Mouse (Mus musculus) forebrain, embryonic 11.5 days (tissue): Measurements from ENCODE around the gene Kif3b. TPM values are rescaled to one million over a fixed set of nuclear protein-coding genes. Genes with fewer than 3 reads are reported as not detected.

ENCODE experiments used
- ATAC-seq: fragments of 200-750 bp; cut with Nextera tagmentation; replicated peaks from 2 replicates; pipeline ENCODE4 v1.8.0; 2017; ENCODE audit warnings: moderate TSS enrichment; ENCODE audit not compliant: low FRiP score
- DNase-seq: peaks from one replicate; pipeline ENCODE4 v3.0.0-alpha.2; 2017; ENCODE audit warnings: low spot score
- H3K27ac ChIP-seq: fragments of 300-500 bp; sonication (generic); 2 replicates; pipeline ENCODE4 v1.5.1; 2014; ENCODE audit warnings: low read depth, low read length
- H3K27me3 ChIP-seq: fragments of 300-500 bp; sonication (generic); 2 replicates; pipeline ENCODE4 v1.6.1; 2014; ENCODE audit warnings: mild to moderate bottlenecking, low read length, mixed read lengths; ENCODE audit not compliant: control insufficient read depth, insufficient read depth
- H3K36me3 ChIP-seq: fragments of 300-500 bp; sonication (generic); 2 replicates; pipeline ENCODE4 v1.6.1; 2014; ENCODE audit warnings: mild to moderate bottlenecking, low read length, moderate library complexity, mixed read lengths; ENCODE audit not compliant: control insufficient read depth, insufficient read depth
- H3K4me1 ChIP-seq: fragments of 300-500 bp; sonication (generic); replicated peaks from 2 replicates; pipeline ENCODE4 v1.6.1; 2014; ENCODE audit warnings: low read length, mixed read lengths; ENCODE audit not compliant: control insufficient read depth, insufficient read depth
- H3K4me2 ChIP-seq: fragments of 300-500 bp; sonication (generic); 2 replicates; pipeline ENCODE4 v1.6.1; 2014; ENCODE audit warnings: low read depth, mild to moderate bottlenecking, low read length, moderate library complexity, mixed read lengths; ENCODE audit not compliant: severe bottlenecking
- H3K4me3 ChIP-seq: fragments of 300-500 bp; sonication (generic); 2 replicates; pipeline ENCODE4 v1.5.1; 2014; ENCODE audit warnings: low read depth, low read length
- H3K9ac ChIP-seq: fragments of 300-500 bp; sonication (generic); 2 replicates; pipeline ENCODE4 v1.6.1; 2014; ENCODE audit warnings: low read length
- H3K9me3 ChIP-seq: fragments of 300-500 bp; sonication (generic); 2 replicates; pipeline ENCODE4 v1.6.1; 2016; ENCODE audit warnings: low read length, mixed read lengths; ENCODE audit not compliant: control insufficient read depth
- WGBS: fragments of 180-500 bp; shearing (Covaris S2); extraction: QIAGEN DNeasy Blood & Tissue Kit; methylation state at CpG from one replicate; pipeline ENCODE4 v1.1.7; 2014; 5-methylcytosine and 5-hydroxymethylcytosine counted together
- polyA plus RNA-seq: library from polyadenylated mRNA; unstranded; fragments of >200 nt; fragmentation: Nextera tagmentation; extraction: Ambion mirVana; gene quantifications from 2 replicates; pipeline ENCODE4 v1.2.1, GENCODE M21; 2014

The Kif3b gene
- polyA plus RNA-seq, 1 experiment from 2014 or later = 7.1 TPM

DNA sequence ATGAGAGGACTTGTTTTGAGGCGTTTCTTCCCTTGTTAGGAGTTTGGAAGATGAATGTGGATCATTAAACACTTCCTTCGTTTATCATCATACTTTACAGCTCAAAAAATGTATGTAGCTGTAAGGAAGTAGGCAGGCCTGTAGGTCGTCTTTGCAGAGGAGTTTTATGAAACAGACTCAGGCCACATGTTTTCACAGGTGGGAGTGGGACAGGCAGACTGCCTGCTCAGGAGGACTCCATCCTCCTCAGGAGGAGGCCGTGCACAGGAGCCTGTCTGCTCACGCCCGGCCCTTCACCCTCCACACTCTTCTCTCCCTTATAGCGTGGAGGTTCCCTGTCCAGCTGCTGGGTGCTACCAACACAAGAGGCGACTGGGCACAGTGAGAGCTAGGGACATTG lies 17.9 kb downstream of the Kif3b start:
- no peaks in the 10 kb centered on the region for H3K4me1 ChIP-seq
- no peaks in the 10 kb centered on the region for H3K9me3 ChIP-seq
- 82% methylated on average over 8 of the region's 8 CpGs for WGBS
- H3K27ac ChIP-seq = no peak overlapping the region
- H3K27me3 ChIP-seq = no peaks in the 10 kb centered on the region
- ATAC-seq (no peak), DNase-seq (peak; percentile 33)
- no peak overlapping the region for H3K4me2 ChIP-seq
- no peak overlapping the region for H3K4me3 ChIP-seq
- no peaks in the 10 kb centered on the region for H3K36me3 ChIP-seq
- H3K9ac ChIP-seq = no peak overlapping the region

DNA sequence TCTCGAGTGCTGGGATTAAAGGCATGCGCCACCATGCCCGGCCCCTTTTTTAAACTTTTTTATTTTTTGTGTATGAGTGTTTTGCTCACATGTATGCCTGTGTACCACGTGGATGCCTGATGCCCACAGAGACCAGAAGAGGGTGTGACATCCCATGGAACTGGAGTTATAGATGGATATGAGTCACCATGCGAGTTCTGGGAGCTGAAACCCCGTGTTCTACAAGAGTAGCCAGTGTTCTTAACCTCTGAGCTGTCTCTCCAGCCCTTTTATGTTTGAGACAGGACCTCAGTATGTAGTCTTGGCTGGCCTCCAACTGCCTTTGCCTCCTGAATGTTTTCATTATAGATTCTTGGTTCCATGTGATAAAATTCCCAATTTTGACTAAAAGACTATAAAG lies 19.0 kb downstream of the Kif3b start:
- no peak overlapping the region for H3K27ac ChIP-seq
- H3K4me2 ChIP-seq = no peak overlapping the region
- H3K4me3 ChIP-seq = no peak overlapping the region
- no peak overlapping the region for H3K9ac ChIP-seq
- H3K36me3 ChIP-seq = no peaks in the 10 kb centered on the region
- DNase-seq = peak; percentile 19
- no peaks in the 10 kb centered on the region for H3K27me3 ChIP-seq
- 90% methylated on average over 6 of the region's 6 CpGs for WGBS
- no peak for ATAC-seq
- H3K9me3 ChIP-seq = no peaks in the 10 kb centered on the region
- H3K4me1 ChIP-seq = no peaks in the 10 kb centered on the region

- Histone ChIP-seq H3K4me1 (no peaks in the 10 kb centered on the region), H3K9ac (no peak overlapping the region), H3K9me3 (no peaks in the 10 kb centered on the region), H3K36me3 (no peaks in the 10 kb centered on the region), H3K27ac (no peak overlapping the region), H3K4me2 (no peak overlapping the region), H3K27me3 (no peaks in the 10 kb centered on the region), H3K4me3 (no peak overlapping the region)
- DNase-seq (no peak), ATAC-seq (no peak)
- 89% methylated on average over 9 of the region's 9 CpGs for WGBS
Observed at GRCm38 (mm10) chr2:153312884-153313283, 21.7 kb downstream of the Kif3b start.

DNA sequence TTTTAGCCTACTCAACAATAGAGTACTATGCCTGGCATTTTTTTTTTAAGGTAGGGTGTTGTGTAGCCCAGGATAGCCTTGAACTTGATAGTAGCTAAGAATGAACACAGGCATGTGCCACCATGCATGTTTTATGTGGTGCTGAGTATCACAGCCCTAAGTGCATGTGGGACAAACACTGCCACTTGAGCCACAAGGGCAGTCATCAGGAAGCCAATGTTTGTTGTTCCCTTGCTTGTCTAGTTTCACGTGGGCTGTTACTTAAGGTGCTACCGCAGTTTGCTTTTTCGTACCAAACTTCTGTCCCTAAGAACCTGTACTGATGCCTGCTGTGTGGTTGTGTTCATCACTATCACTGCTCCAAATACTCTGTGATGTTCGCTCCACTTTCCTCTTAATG lies 27.2 kb downstream of the Kif3b start:
- WGBS = 96% methylated on average over 4 of the region's 4 CpGs
- DNase-seq (no peak), ATAC-seq (no peak)
- Histone ChIP-seq H3K4me3 (no peak overlapping the region), H3K27ac (no peak overlapping the region), H3K4me2 (no peak overlapping the region), H3K27me3 (no peaks in the 10 kb centered on the region), H3K9me3 (no peaks in the 10 kb centered on the region), H3K9ac (no peak overlapping the region), H3K4me1 (no peaks in the 10 kb centered on the region), H3K36me3 (peaks cover 8% of the 10 kb centered on the region; the same call in 1 of the 2 replicates)

- no peak overlapping the region for H3K9ac ChIP-seq
- 86% methylated on average over 8 of the region's 8 CpGs for WGBS
- H3K9me3 ChIP-seq = no peaks in the 10 kb centered on the region
- H3K27me3 ChIP-seq = no peaks in the 10 kb centered on the region
- H3K4me1 ChIP-seq = no peaks in the 10 kb centered on the region
- peaks cover 8% of the 10 kb centered on the region; the same call in 1 of the 2 replicates for H3K36me3 ChIP-seq
- no peak overlapping the region for H3K4me3 ChIP-seq
- ATAC-seq (no peak), DNase-seq (no peak)
- no peak overlapping the region for H3K4me2 ChIP-seq
- H3K27ac ChIP-seq = no peak overlapping the region
Observed at GRCm38 (mm10) chr2:153319036-153319643, 27.9 kb downstream of the Kif3b start.

- WGBS = 90% methylated on average over 9 of the region's 9 CpGs
Observed at GRCm38 (mm10) chr2:153325706-153326376, 34.6 kb downstream of the Kif3b start.

GRCm38 (mm10) chr2:153332271-153332670 lies 41.1 kb downstream of the Kif3b start:
- no peak for DNase-seq
- H3K36me3 ChIP-seq = no peaks in the 10 kb centered on the region
- no peak overlapping the region for H3K9ac ChIP-seq
- H3K4me3 ChIP-seq = no peak overlapping the region
- no peak overlapping the region for H3K4me2 ChIP-seq
- H3K9me3 ChIP-seq = no peaks in the 10 kb centered on the region
- no peaks in the 10 kb centered on the region for H3K27me3 ChIP-seq
- 98% methylated on average over 5 of the region's 5 CpGs for WGBS
- H3K27ac ChIP-seq = no peak overlapping the region
- no peaks in the 10 kb centered on the region for H3K4me1 ChIP-seq
- ATAC-seq = no peak

More at GRCm38 (mm10) chr2:153325706-153326376, 34.6 kb downstream of the Kif3b start:
- H3K4me2 ChIP-seq = no peak overlapping the region
- H3K9ac ChIP-seq = no peak overlapping the region
- H3K4me1 ChIP-seq = no peaks in the 10 kb centered on the region
- H3K27me3 ChIP-seq = no peaks in the 10 kb centered on the region
- no peak for ATAC-seq
- peaks cover 3% of the 10 kb centered on the region; the same call in 1 of the 2 replicates for H3K36me3 ChIP-seq
- H3K4me3 ChIP-seq = no peak overlapping the region
- no peak overlapping the region for H3K27ac ChIP-seq
- no peak for DNase-seq
- no peaks in the 10 kb centered on the region for H3K9me3 ChIP-seq

DNA sequence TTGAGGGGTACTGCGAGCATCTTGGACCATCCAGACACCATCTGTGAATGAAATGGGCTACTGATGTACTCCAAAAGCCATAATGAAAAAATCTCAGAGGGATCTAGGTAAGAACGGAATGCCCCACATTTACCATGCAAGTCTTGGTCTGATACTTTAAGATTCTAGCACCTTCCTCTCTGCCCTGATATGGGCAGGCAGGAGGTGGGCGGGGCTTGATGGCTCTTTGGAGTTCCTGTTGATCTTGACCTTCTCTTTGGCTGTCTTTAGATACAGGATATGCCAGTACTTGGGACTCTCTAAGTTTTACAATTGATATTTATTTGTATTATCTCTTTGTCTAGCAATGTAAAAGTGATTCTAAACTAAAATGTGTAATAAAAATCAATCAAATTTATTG lies 41.8 kb downstream of the Kif3b start:
- Histone ChIP-seq H3K4me1 (no peaks in the 10 kb centered on the region), H3K9me3 (no peaks in the 10 kb centered on the region), H3K27me3 (no peaks in the 10 kb centered on the region), H3K4me2 (no peak overlapping the region), H3K27ac (no peak overlapping the region), H3K4me3 (no peak overlapping the region), H3K9ac (no peak overlapping the region), H3K36me3 (no peaks in the 10 kb centered on the region)
- ATAC-seq (no peak), DNase-seq (no peak)
- WGBS = 96% methylated on average over 3 of the region's 3 CpGs

- ATAC-seq = no peak
- no peaks in the 10 kb centered on the region for H3K27me3 ChIP-seq
- WGBS = 88% methylated on average over 6 of the region's 6 CpGs
Observed at GRCm38 (mm10) chr2:153333822-153334232, 42.6 kb downstream of the Kif3b start.

More at GRCm38 (mm10) chr2:153333822-153334232, 42.6 kb downstream of the Kif3b start:
- Histone ChIP-seq H3K27ac (no peak overlapping the region), H3K9me3 (no peaks in the 10 kb centered on the region), H3K9ac (no peak overlapping the region), H3K4me1 (no peaks in the 10 kb centered on the region), H3K36me3 (no peaks in the 10 kb centered on the region), H3K4me2 (no peak overlapping the region), H3K4me3 (no peak overlapping the region)
- no peak for DNase-seq
